Mouse (Mus musculus): ENCODE measurements around the gene Anapc13.

Anapc13 gene

GRCm38 (mm10) chr9:102632173-102632572 is 6.1 kb downstream of the Anapc13 start:
- DNase-seq: no peak

- peak; percentile 60 for DNase-seq
Measured at GRCm38 (mm10) chr9:102632923-102633537, 6.9 kb downstream of the Anapc13 start.

GRCm38 (mm10) chr9:102634453-102634852 is 8.4 kb downstream of the Anapc13 start:
- DNase-seq: no peak

DNA sequence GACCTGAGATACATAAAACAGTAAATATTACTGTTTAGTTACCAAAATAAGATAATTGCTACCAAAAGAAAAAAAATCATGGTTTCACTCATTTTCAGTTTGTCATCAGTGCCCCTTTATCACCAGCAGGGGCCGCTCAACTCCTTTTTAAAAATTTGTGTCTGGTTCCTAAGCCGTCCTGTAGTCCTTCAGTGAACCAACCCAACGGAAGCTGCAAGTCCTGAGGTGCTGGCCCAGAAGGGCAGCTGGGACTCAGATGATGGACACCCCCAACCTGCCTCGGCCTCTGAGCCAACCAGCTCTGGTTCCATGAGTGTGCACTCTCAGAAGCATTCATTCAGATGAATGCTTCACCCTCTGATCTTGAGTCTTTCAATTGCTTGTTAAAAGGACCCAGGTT is 10.5 kb downstream of the Anapc13 start:
- peak; percentile 56 for DNase-seq

- no peak for DNase-seq
Measured at GRCm38 (mm10) chr9:102637115-102637514, 11.0 kb downstream of the Anapc13 start.

GRCm38 (mm10) chr9:102638963-102639362 is 12.9 kb downstream of the Anapc13 start:
- no peak for DNase-seq

DNA sequence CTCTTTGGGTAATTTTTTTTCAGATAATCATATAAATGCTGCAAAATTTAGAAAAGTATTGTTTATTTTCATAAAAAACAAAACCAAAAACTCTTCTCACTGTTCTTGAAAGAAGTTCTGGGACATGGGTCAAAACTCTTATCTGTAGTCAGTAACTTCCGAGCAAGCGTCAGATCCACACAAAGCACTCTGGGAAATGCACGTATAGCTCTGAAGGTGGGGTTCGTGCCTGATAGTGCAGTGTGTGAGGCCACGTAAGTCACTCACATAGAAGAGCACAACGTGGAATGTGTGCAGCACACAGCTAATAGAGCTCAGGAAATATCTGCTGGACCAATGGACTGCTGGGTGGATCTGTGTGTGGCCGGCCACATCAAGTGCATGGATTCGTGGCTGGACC is 13.4 kb downstream of the Anapc13 start:
- DNase-seq: no peak

DNA sequence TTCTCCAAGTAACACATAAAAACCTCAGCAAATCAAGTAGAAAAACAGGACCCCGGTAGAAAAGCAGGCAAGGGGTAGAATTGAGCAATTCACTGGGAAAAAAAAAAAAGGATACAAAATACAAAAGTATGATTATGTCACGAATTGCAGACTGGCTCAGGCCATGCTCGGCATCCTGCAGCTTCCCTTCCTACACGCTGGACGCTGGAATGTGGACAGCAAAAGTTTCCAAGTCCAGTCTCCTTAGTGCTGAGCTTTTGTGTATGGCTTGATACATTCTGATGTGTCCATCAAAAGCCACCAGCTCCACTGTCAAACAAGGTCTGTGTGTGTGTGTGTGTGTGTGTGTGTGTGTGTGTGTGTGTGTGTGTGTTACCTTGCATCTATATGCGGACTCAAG is 15.4 kb downstream of the Anapc13 start:
- DNase-seq: no peak

GRCm38 (mm10) chr9:102643071-102643485 is 17.0 kb downstream of the Anapc13 start:
- DNase-seq: no peak

GRCm38 (mm10) chr9:102643486-102644101 is 17.5 kb downstream of the Anapc13 start:
- no peak for DNase-seq

DNA sequence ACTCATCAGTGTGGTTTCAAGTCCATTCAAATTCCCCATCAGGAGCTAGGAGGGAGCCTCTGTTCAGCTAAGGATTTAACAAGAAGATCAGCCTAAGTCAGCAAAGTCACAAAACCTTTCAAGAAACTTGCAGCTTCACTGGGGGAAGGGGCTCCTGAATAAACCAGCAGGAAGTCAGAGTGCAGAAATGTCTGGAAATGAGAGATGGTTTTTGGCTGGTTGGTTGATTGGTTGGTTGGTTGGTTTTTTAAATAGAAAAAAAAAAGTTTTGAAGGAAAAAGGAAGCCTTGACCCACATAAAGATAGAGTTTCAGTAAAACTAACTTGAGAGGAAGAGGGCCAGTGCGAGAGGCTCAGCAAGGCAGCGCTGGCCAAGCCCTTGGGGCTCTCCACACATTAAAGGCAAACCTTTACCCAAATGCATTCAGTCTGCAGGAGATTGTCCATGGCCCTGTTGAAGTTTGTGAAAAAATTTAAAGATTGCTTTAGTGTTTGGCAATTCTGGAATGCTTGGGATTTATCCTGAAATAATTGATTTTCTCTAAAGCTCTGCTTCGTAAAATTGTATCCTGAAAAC is 19.1 kb downstream of the Anapc13 start:
- DNase-seq: no peak

GRCm38 (mm10) chr9:102647010-102647409 is 20.9 kb downstream of the Anapc13 start:
- no peak for DNase-seq

DNA sequence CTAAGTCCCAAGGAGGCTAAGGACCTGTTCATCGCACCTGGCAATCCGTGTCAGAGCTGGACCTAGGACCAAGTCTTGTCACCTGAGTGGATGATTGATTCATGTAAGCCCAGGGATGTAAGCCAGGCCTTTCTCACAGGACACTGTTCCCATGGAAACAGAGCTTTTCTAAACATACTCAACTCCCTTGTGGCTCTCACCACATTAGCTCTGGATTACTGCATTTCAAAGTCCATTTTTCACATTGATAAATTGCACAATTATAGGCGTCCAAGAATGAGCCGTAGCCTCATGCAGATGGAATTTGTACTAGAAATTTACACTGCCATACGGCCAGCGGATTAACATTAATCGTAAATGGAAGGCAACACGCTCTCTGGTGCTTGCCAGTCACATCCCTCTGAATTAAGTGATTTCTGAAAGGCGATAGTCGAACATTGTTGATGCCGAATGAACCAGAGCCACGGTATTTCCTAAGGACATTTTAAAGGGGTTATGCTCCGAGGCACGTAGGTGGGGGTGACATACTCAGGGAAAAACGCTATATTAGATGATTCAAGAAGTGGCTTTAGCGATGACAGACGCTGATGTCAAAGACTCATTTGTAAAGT is 23.9 kb downstream of the Anapc13 start:
- no peak for DNase-seq

DNA sequence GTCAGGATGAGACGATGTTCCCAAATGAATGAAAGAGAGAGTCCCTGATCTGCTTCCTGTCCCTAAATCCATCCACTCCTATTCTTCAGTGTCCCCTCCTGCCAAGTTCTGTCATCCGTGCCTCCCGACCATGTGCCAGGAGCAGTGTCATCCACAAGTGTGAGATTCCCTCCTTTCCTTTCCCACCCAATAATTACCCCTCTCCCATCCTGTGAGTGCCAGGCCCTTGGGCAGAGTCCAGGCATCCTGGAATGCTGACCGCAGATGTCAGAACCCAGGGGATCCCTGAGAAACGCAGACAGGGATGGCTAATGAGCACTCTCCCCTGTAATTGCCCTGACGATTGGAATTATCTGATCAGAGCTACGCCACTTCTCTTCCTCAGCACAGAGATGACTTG is 24.5 kb downstream of the Anapc13 start:
- no peak for DNase-seq

GRCm38 (mm10) chr9:102651199-102651720 is 25.2 kb downstream of the Anapc13 start:
- DNase-seq: no peak

DNA sequence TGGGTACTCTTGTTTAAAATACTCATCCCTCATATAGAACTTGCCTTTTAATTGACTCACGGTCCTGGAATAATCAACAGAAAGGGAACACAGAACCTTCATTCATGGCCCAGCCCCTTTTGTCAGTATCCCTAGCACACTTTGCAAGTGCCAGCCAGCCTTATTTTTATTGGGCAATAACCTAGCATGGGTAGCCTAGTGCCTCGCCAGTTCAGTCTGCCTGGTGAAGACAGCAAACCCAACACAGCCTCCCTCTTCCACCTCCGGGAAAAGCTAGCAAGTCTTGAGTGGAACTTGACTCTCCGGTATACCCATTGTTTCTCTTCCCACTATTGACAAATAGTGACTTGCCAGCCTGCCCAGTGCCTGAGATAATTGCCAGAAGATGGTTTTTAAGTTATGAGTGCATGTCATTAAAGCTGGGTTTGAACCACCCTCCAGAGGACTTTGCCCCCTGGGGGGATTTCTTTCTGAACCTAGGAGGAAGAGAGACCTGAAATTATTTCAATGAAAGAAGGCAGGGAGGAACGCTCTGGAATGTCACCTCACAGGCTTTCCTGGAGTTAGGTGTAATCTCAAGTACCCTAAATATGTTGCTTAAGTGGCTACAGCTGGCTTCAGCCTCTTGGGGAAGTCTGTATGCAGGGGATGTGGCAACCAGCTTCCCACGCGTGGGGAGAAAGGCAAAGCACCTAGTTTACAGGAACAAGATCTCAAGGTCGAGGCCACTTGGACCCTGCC is 30.4 kb downstream of the Anapc13 start:
- no peak for DNase-seq

DNA sequence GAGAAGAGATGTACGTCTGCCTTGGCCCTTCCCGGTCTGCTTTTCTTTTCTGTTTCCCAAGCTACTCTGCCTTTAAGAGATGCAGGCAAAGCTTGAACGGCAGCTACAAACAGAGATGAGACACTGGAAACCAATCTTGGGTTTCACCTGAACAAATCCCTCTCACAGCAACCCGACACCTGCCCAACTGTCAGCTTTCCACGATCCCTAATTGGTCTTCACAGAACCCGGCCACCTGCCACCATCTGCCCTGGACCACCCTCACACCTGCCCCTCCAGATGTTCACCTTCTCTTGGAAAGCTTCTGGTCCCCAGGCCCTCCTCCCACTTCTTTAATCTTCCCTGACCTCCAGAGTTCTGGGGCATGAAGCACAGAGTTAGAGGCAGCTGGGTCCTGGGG is 42.0 kb downstream of the Anapc13 start:
- no peak for DNase-seq

- DNase-seq: no peak
Measured at GRCm38 (mm10) chr9:102668906-102669305, 42.8 kb downstream of the Anapc13 start.

GRCm38 (mm10) chr9:102673381-102673780 is 47.3 kb downstream of the Anapc13 start:
- DNase-seq: no peak

GRCm38 (mm10) chr9:102675922-102676321 is 49.8 kb downstream of the Anapc13 start:
- no peak for DNase-seq

DNA sequence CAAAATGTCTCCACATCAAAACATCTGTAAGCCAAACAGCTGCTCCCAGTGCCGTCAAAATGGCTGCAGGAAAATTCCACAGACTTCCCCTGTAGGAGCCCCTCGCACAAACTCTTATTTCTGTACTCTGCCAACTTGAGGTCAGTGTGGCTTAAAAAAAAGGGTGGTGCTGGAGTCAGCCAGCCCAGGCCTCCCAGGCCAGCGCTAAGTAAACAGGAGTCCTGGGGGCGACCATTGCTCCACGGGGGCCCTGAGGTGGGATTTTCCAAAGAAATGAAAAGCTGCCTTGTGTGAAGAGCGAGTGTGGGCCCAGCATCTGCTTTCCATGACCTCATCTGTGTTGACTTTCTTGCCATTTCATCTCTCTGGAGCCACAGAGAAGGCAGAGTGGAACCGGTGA is 55.4 kb downstream of the Anapc13 start:
- DNase-seq: no peak

Measured in cerebellum, adult 9-11 months (tissue).